Mouse (Mus musculus): Measurements from ENCODE around the gene Psen1.
A peak's percentile ranks its signal among the peaks of the same experiment; 100 is the strongest.

The Psen1 gene

GRCm38 (mm10) chr12:83687934-83688315 is at the start of gene Psen1:
Gene Psen1 (plus strand): TSS chr12:83688152.
- peak; percentile 87 to 88 for DNase-seq (ENCODE audit: low spot score in 2 of 2)

GRCm38 (mm10) chr12:83641233-83641632 is 46.7 kb upstream of the Psen1 start:
- no peak for DNase-seq (ENCODE audit: low spot score in 2 of 2)

GRCm38 (mm10) chr12:83643116-83643515 is 44.8 kb upstream of the Psen1 start:
- no peak for DNase-seq (ENCODE audit: low spot score in 2 of 2)

GRCm38 (mm10) chr12:83650346-83650745 is 37.6 kb upstream of the Psen1 start:
- DNase-seq (ENCODE audit: low spot score in 2 of 2): no peak

- no peak for DNase-seq (ENCODE audit: low spot score in 2 of 2)
Observed at GRCm38 (mm10) chr12:83651414-83651813, 36.5 kb upstream of the Psen1 start.

GRCm38 (mm10) chr12:83685466-83685865 is 2.5 kb upstream of the Psen1 start:
- no peak for DNase-seq (ENCODE audit: low spot score in 2 of 2)

GRCm38 (mm10) chr12:83686575-83687350 is 1.2 kb upstream of the Psen1 start:
- no peak for DNase-seq (ENCODE audit: low spot score in 2 of 2)

GRCm38 (mm10) chr12:83688316-83689086 is 549 bp downstream of the Psen1 start:
- peak in 1 of 2 experiments; percentile 22 for DNase-seq (ENCODE audit: low spot score in 2 of 2)

- DNase-seq (ENCODE audit: low spot score in 2 of 2): no peak
Observed at GRCm38 (mm10) chr12:83689087-83689432, 1.1 kb downstream of the Psen1 start.

- DNase-seq (ENCODE audit: low spot score in 2 of 2): no peak
Observed at GRCm38 (mm10) chr12:83694011-83694410, 6.1 kb downstream of the Psen1 start.

GRCm38 (mm10) chr12:83694669-83695068 is 6.7 kb downstream of the Psen1 start:
- no peak for DNase-seq (ENCODE audit: low spot score in 2 of 2)

- DNase-seq (ENCODE audit: low spot score in 2 of 2): no peak
Observed at GRCm38 (mm10) chr12:83698637-83699036, 10.7 kb downstream of the Psen1 start.

- no peak for DNase-seq (ENCODE audit: low spot score in 2 of 2)
Observed at GRCm38 (mm10) chr12:83701608-83702007, 13.7 kb downstream of the Psen1 start.

GRCm38 (mm10) chr12:83702796-83703195 is 14.8 kb downstream of the Psen1 start:
- DNase-seq (ENCODE audit: low spot score in 2 of 2): no peak

- DNase-seq (ENCODE audit: low spot score in 2 of 2): no peak
Observed at GRCm38 (mm10) chr12:83706951-83707350, 19.0 kb downstream of the Psen1 start.

- DNase-seq (ENCODE audit: low spot score in 2 of 2): no peak
Observed at GRCm38 (mm10) chr12:83708160-83709092, 20.5 kb downstream of the Psen1 start.

GRCm38 (mm10) chr12:83709934-83710333 is 22.0 kb downstream of the Psen1 start:
- DNase-seq (ENCODE audit: low spot score in 2 of 2): no peak

GRCm38 (mm10) chr12:83713749-83714148 is 25.8 kb downstream of the Psen1 start:
- DNase-seq (ENCODE audit: low spot score in 2 of 2): no peak

- DNase-seq (ENCODE audit: low spot score in 2 of 2): no peak
Observed at GRCm38 (mm10) chr12:83716416-83717184, 28.6 kb downstream of the Psen1 start.

- DNase-seq (ENCODE audit: low spot score in 2 of 2): no peak
Observed at GRCm38 (mm10) chr12:83719431-83719830, 31.5 kb downstream of the Psen1 start.

GRCm38 (mm10) chr12:83721281-83721680 is 33.3 kb downstream of the Psen1 start:
- DNase-seq (ENCODE audit: low spot score in 2 of 2): no peak

Data from frontal cortex, postnatal 25 days (tissue).